Mouse (Mus musculus) midbrain, embryonic 10.5 days (tissue): ENCODE measurements around the gene Hira. TPM values are rescaled to one million over a fixed set of nuclear protein-coding genes. Genes with fewer than 3 reads are reported as not detected.

Source experiments
- DNase-seq: peaks from one replicate; pipeline ENCODE4 v3.0.0-alpha.2; 2017; ENCODE audit warnings: low spot score
- H3K27ac ChIP-seq: fragments of 300-500 bp; sonication (generic); replicated peaks from 2 replicates; pipeline ENCODE4 v1.5.1; 2016; ENCODE audit warnings: mild to moderate bottlenecking
- H3K27me3 ChIP-seq: fragments of 300-500 bp; sonication (generic); 2 replicates; pipeline ENCODE4 v1.6.1; 2016; ENCODE audit warnings: low read depth, mild to moderate bottlenecking; ENCODE audit not compliant: poor library complexity, severe bottlenecking
- H3K36me3 ChIP-seq: fragments of 300-500 bp; sonication (generic); 2 replicates; pipeline ENCODE4 v1.6.1; 2016; ENCODE audit warnings: mild to moderate bottlenecking, moderate library complexity
- H3K4me1 ChIP-seq: fragments of 300-500 bp; sonication (generic); 2 replicates; pipeline ENCODE4 v1.6.1; 2016
- H3K4me3 ChIP-seq: fragments of 300-500 bp; sonication (generic); 2 replicates; pipeline ENCODE4 v1.5.1; 2016; ENCODE audit warnings: mild to moderate bottlenecking, moderate library complexity
- H3K9me3 ChIP-seq: fragments of 300-500 bp; sonication (generic); replicated peaks from 2 replicates; pipeline ENCODE4 v1.6.1; 2016; ENCODE audit warnings: mild to moderate bottlenecking
- WGBS: fragments of 180-500 bp; shearing (Covaris S2); methylation state at CpG from one replicate; pipeline ENCODE4 v1.1.7; 2016; 5-methylcytosine and 5-hydroxymethylcytosine counted together
- polyA plus RNA-seq: library from polyadenylated mRNA; unstranded; fragments of >200 nt; fragmentation: Nextera tagmentation; extraction: Ambion mirVana; gene quantifications from 2 replicates; pipeline ENCODE4 v1.2.1, GENCODE M21; 2016

The Hira gene
- polyA plus RNA-seq, 1 experiment from 2014 or later, result 21.2 TPM

DNA sequence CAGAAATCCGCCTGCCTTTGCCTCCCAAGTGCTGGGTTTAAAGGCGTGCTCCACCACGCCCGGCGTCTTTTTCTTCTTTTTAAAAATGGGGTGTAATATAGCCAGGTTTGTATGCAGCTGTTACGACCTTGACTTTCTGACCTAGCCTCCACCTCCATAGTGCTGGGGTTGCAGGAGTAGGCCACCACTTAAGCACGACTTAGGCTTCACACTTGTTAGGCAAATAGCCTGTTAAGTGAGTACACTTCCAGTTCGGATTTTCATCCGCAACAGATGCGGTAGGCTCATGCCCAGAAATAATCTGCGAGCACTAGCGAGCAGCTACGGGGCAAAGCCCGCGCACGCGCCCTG, 771 bp upstream of the Hira start:
- Histone ChIP-seq H3K27ac (peak overlapping the region; percentile 97), H3K4me3 (peak overlapping the region; percentile 97), H3K4me1 (peaks cover 10% of the 10 kb centered on the region), H3K27me3 (no peaks in the 10 kb centered on the region), H3K9me3 (no peaks in the 10 kb centered on the region), H3K36me3 (peaks cover 63% of the 10 kb centered on the region)
- WGBS, result 1% methylated on average over 17 of the region's 17 CpGs
- no peak for DNase-seq

DNA sequence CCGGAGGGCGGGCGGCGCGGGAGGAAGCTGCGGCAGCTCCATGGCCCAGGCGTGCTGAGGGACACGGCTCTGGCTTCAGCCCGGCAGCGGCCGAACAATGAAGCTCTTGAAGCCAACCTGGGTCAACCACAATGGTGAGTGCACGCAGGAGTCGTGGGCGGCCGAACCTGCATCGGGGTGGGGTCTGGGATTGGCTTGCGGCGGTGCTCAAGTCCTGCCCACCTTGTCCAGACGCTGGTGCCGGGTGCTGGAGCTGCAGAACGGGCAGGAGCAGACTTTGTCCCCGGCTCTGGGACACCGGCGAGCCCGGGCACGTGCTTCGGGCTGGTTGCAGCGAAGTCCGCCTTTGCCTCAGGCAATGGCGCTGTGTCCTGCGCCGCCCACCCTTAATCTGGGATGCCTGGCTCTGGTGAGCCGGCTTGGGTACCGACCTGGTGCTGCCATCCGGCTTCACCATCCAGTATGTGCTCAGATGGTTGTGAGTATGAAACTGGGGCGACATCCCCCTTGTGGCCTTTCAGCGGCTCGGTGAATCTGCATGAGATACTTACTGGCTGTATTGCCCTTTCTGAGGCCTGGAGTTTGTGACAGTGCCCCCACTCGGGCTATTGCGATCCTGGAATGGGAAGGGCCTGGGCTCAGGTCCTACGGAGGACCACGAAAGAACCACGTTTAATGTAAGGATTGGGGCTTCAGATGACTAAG, 701 bp downstream of the Hira start:
- Histone ChIP-seq H3K27ac (peak overlapping the region; percentile 97), H3K9me3 (0 out of 2 replicates have a peak, but pooled peaks cover under 1% of the 10 kb centered on the region), H3K4me1 (peaks cover 10% of the 10 kb centered on the region), H3K27me3 (no peaks in the 10 kb centered on the region), H3K4me3 (peak overlapping the region; percentile 97), H3K36me3 (peaks cover 63% of the 10 kb centered on the region)
- DNase-seq, result peak; percentile 81
- WGBS, result under 1% methylated on average over 43 of the region's 43 CpGs

DNA sequence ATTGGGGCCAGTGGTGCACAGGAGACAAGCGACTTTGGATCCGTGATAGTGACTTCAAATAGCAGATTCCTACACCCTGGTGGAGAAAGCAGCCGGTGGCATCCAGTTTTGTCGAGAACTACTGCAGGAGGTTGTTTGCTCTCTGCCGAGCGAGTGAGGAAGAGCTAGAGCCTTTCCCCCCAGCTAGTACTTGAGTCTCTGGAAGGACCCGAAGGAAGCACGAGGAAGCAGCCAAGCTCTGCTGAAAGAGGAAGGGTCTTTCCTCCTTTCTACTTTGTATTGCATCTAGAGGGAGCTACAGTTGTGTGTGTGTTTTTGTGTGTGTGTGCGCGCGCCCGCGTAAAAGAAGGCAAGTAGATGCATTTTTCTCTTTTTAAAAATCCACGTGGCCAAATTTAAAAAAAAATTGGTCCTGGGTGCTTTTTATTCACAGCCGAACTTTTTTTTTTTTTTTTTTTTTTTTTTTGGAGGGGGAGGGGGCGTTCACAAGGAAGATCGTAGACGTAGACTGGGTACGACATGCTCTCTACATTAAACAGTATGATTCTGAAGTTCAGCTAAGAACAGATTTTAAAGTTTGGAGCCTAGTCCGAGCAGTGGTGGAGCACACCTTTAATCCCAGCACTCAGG, 1.4 kb downstream of the Hira start:
- H3K36me3 ChIP-seq, result peaks cover 63% of the 10 kb centered on the region
- H3K4me3 ChIP-seq, result peak overlapping the region; percentile 97
- H3K9me3 ChIP-seq, result 0 out of 2 replicates have a peak, but pooled peaks cover 5% of the 10 kb centered on the region
- no peak for DNase-seq
- H3K27ac ChIP-seq, result peak overlapping the region; percentile 97
- H3K27me3 ChIP-seq, result no peaks in the 10 kb centered on the region
- H3K4me1 ChIP-seq, result peaks cover 10% of the 10 kb centered on the region
- 34% methylated on average over 20 of the region's 20 CpGs for WGBS

GRCm38 (mm10) chr16:18884044-18884443, 7.2 kb downstream of the Hira start:
- H3K4me3 ChIP-seq, result no peak overlapping the region
- no peaks in the 10 kb centered on the region for H3K27me3 ChIP-seq
- peaks cover 80% of the 10 kb centered on the region for H3K36me3 ChIP-seq
- no peak overlapping the region for H3K27ac ChIP-seq
- H3K9me3 ChIP-seq, result 0 out of 2 replicates have a peak, but pooled peaks cover 5% of the 10 kb centered on the region
- DNase-seq, result no peak
- H3K4me1 ChIP-seq, result no peaks in the 10 kb centered on the region

DNA sequence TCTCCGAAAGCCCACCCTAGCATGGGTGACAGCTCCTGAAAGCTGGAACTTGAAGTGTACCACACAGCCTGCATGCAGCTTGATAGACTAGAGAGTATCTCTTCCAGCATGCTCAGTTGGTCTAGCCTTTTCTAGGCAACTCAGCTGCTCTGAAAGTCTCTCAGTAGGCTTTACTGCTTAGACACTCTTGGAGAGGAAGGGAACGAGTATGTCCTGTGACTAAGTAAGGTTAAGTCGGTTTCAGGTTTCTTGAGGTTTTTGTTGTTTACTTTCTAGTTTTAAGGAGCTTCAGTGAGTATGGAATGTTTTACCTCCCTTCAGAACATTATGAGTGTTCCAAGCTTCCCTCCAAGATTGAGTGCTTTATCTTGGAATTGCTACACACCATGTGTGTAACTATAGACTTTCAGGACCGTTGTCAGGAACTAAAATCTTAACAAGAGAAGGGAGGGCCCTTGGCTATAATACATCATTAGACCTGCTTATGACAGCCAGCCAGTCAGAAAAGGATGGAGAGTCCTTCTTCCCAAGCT, 17.1 kb downstream of the Hira start:
- Histone ChIP-seq H3K27me3 (no peaks in the 10 kb centered on the region), H3K27ac (no peak overlapping the region), H3K36me3 (peaks cover 46% of the 10 kb centered on the region), H3K9me3 (no peaks in the 10 kb centered on the region), H3K4me3 (no peak overlapping the region), H3K4me1 (no peaks in the 10 kb centered on the region)
- 89% methylated on average over 4 of the region's 4 CpGs for WGBS
- DNase-seq, result no peak

DNA sequence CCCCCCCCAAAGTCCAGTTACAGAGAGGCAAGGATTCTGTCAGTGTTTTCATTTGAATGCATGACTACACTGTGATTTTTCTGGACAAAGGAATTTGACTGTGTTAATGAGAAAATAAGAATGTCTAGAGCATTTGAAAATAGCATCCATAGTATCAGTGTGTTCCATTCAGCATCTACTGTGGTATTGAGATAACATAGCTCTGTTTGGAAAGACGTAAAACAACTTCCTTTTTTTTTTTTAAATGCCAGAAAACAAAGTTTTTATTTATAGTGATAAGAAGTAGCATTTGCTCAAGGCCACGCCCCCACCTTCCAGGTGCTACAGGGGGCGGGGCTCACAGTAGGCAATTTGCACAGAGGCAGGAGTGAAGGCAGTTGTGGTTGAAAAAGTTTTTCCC, 18.4 kb downstream of the Hira start:
- no peak overlapping the region for H3K27ac ChIP-seq
- no peak for DNase-seq
- H3K4me3 ChIP-seq, result no peak overlapping the region
- 83% methylated on average over 3 of the region's 3 CpGs for WGBS
- H3K36me3 ChIP-seq, result peaks cover 57% of the 10 kb centered on the region
- H3K27me3 ChIP-seq, result no peaks in the 10 kb centered on the region
- no peaks in the 10 kb centered on the region for H3K9me3 ChIP-seq
- H3K4me1 ChIP-seq, result no peaks in the 10 kb centered on the region

DNA sequence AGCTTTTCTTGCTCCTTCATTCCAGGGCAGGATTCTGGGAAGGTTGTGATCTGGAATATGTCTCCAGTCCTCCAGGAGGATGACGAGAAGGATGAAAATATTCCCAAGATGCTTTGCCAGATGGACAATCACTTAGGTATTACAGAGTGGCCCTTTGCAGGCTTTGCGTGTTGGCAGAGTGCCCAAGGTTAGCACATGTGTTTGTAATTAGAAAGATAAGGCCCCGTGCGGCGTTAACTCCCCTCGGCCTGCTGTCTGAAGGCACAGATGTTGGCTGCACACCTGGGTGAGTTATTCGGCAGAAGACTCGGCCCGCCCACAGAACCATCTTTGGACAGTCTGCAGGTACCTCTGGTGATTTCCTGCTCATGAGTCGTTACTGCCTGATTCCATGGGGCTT, 19.6 kb downstream of the Hira start:
- 92% methylated on average over 10 of the region's 10 CpGs for WGBS
- no peak overlapping the region for H3K4me3 ChIP-seq
- H3K36me3 ChIP-seq, result peaks cover 69% of the 10 kb centered on the region
- DNase-seq, result no peak
- H3K4me1 ChIP-seq, result no peaks in the 10 kb centered on the region
- H3K27me3 ChIP-seq, result no peaks in the 10 kb centered on the region
- H3K9me3 ChIP-seq, result no peaks in the 10 kb centered on the region
- no peak overlapping the region for H3K27ac ChIP-seq

DNA sequence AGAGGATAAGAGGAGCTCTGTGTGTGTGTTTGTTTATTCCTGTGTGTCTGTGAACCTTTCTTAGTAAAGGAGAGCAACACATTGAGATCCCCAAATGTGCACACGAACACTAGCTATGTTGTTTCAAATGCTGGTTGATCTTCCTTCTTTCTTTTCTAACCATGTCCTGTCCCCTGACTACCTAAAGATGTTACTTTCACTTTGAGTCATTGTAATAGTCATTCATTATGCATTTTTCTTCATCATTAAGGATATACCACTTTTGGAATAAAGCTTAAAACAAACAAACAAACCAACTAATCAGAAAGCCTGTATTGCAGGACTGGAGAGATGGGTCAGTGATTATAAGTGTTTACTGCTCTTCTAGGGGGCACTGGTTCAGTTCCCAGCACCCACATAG, 28.8 kb downstream of the Hira start:
- H3K27me3 ChIP-seq, result no peaks in the 10 kb centered on the region
- 94% methylated on average over 1 of the region's 1 CpGs for WGBS
- H3K27ac ChIP-seq, result no peak overlapping the region
- H3K4me3 ChIP-seq, result no peak overlapping the region
- peaks cover 95% of the 10 kb centered on the region for H3K36me3 ChIP-seq
- H3K9me3 ChIP-seq, result no peaks in the 10 kb centered on the region
- DNase-seq, result no peak
- H3K4me1 ChIP-seq, result no peaks in the 10 kb centered on the region

DNA sequence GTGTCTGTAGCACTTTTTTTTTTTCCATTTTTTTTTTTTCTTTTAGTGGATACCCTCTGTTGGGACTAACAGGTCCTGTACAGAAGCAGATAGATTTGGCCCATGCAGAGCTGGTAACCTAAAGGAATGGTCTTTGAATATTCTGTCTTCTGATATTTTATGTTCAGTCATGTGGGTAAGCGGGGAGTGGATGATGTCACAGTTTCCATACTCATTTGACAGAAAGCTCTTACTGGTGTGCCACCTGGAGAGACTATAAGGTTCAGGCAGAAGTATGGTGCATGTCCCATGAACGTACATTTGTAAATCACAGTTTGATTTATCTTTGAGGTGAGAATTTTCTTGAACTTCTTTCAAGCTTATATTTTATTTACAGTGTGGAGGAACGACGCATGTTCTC, 39.2 kb downstream of the Hira start:
- Histone ChIP-seq H3K36me3 (peaks cover 95% of the 10 kb centered on the region), H3K27me3 (no peaks in the 10 kb centered on the region), H3K4me1 (no peaks in the 10 kb centered on the region), H3K9me3 (no peaks in the 10 kb centered on the region), H3K4me3 (no peak overlapping the region), H3K27ac (no peak overlapping the region)
- no peak for DNase-seq
- WGBS, result 94% methylated on average over 4 of the region's 4 CpGs

- Histone ChIP-seq H3K27me3 (no peaks in the 10 kb centered on the region), H3K36me3 (peaks cover 98% of the 10 kb centered on the region), H3K4me1 (no peaks in the 10 kb centered on the region), H3K27ac (no peak overlapping the region), H3K9me3 (no peaks in the 10 kb centered on the region), H3K4me3 (no peak overlapping the region)
- no peak for DNase-seq
- WGBS, result 95% methylated on average over 2 of the region's 2 CpGs
Observed at GRCm38 (mm10) chr16:18921771-18922170, 44.9 kb downstream of the Hira start.

GRCm38 (mm10) chr16:18927963-18928362, 51.1 kb downstream of the Hira start:
- WGBS, result 96% methylated on average over 1 of the region's 1 CpGs
- peaks cover 97% of the 10 kb centered on the region for H3K36me3 ChIP-seq
- no peaks in the 10 kb centered on the region for H3K27me3 ChIP-seq
- no peak overlapping the region for H3K27ac ChIP-seq
- H3K9me3 ChIP-seq, result no peaks in the 10 kb centered on the region
- H3K4me1 ChIP-seq, result no peaks in the 10 kb centered on the region
- no peak overlapping the region for H3K4me3 ChIP-seq
- DNase-seq, result no peak

GRCm38 (mm10) chr16:18938321-18939082, 61.7 kb downstream of the Hira start:
- no peaks in the 10 kb centered on the region for H3K4me1 ChIP-seq
- H3K27me3 ChIP-seq, result no peaks in the 10 kb centered on the region
- H3K27ac ChIP-seq, result no peak overlapping the region
- WGBS, result 89% methylated on average over 5 of the region's 5 CpGs
- no peaks in the 10 kb centered on the region for H3K9me3 ChIP-seq
- no peak for DNase-seq
- H3K4me3 ChIP-seq, result no peak overlapping the region
- peaks cover 88% of the 10 kb centered on the region for H3K36me3 ChIP-seq

- H3K4me3 ChIP-seq, result no peak overlapping the region
- 94% methylated on average over 6 of the region's 6 CpGs for WGBS
- no peaks in the 10 kb centered on the region for H3K27me3 ChIP-seq
- H3K4me1 ChIP-seq, result no peaks in the 10 kb centered on the region
- H3K9me3 ChIP-seq, result no peaks in the 10 kb centered on the region
- peaks cover 89% of the 10 kb centered on the region for H3K36me3 ChIP-seq
- DNase-seq, result no peak
- H3K27ac ChIP-seq, result no peak overlapping the region
Observed at GRCm38 (mm10) chr16:18943906-18944305, 67.1 kb downstream of the Hira start.
